Mouse (Mus musculus) forebrain, embryonic 11.5 days (tissue): Measurements from ENCODE around the gene Lmna. TPM values are rescaled to one million over a fixed set of nuclear protein-coding genes. Genes with fewer than 3 reads are reported as not detected.
A peak's percentile ranks its signal among the peaks of the same experiment; 100 is the strongest.

Experiments
- ATAC-seq: fragments of 200-750 bp; cut with Nextera tagmentation; replicated peaks from 2 replicates; pipeline ENCODE4 v1.8.0; 2017; ENCODE audit warnings: moderate TSS enrichment; ENCODE audit not compliant: low FRiP score
- DNase-seq: peaks from one replicate; pipeline ENCODE4 v3.0.0-alpha.2; 2017; ENCODE audit warnings: low spot score
- H3K27ac ChIP-seq: fragments of 300-500 bp; sonication (generic); 2 replicates; pipeline ENCODE4 v1.5.1; 2014; ENCODE audit warnings: low read depth, low read length
- H3K27me3 ChIP-seq: fragments of 300-500 bp; sonication (generic); 2 replicates; pipeline ENCODE4 v1.6.1; 2014; ENCODE audit warnings: mild to moderate bottlenecking, low read length, mixed read lengths; ENCODE audit not compliant: control insufficient read depth, insufficient read depth
- H3K36me3 ChIP-seq: fragments of 300-500 bp; sonication (generic); 2 replicates; pipeline ENCODE4 v1.6.1; 2014; ENCODE audit warnings: mild to moderate bottlenecking, low read length, moderate library complexity, mixed read lengths; ENCODE audit not compliant: control insufficient read depth, insufficient read depth
- H3K4me1 ChIP-seq: fragments of 300-500 bp; sonication (generic); replicated peaks from 2 replicates; pipeline ENCODE4 v1.6.1; 2014; ENCODE audit warnings: low read length, mixed read lengths; ENCODE audit not compliant: control insufficient read depth, insufficient read depth
- H3K4me2 ChIP-seq: fragments of 300-500 bp; sonication (generic); 2 replicates; pipeline ENCODE4 v1.6.1; 2014; ENCODE audit warnings: low read depth, mild to moderate bottlenecking, low read length, moderate library complexity, mixed read lengths; ENCODE audit not compliant: severe bottlenecking
- H3K4me3 ChIP-seq: fragments of 300-500 bp; sonication (generic); 2 replicates; pipeline ENCODE4 v1.5.1; 2014; ENCODE audit warnings: low read depth, low read length
- H3K9ac ChIP-seq: fragments of 300-500 bp; sonication (generic); 2 replicates; pipeline ENCODE4 v1.6.1; 2014; ENCODE audit warnings: low read length
- H3K9me3 ChIP-seq: fragments of 300-500 bp; sonication (generic); 2 replicates; pipeline ENCODE4 v1.6.1; 2016; ENCODE audit warnings: low read length, mixed read lengths; ENCODE audit not compliant: control insufficient read depth
- WGBS: fragments of 180-500 bp; shearing (Covaris S2); extraction: QIAGEN DNeasy Blood & Tissue Kit; methylation state at CpG from one replicate; pipeline ENCODE4 v1.1.7; 2014; 5-methylcytosine and 5-hydroxymethylcytosine counted together
- polyA plus RNA-seq: library from polyadenylated mRNA; unstranded; fragments of >200 nt; fragmentation: Nextera tagmentation; extraction: Ambion mirVana; gene quantifications from 2 replicates; pipeline ENCODE4 v1.2.1, GENCODE M21; 2014

Lmna gene
- polyA plus RNA-seq, 1 experiment from 2014 or later = 19.4 TPM

GRCm38 (mm10) chr3:88552082-88552645 lies 42.4 kb upstream of the Lmna start:
- Histone ChIP-seq H3K36me3 (peaks cover 11% of the 10 kb centered on the region), H3K4me2 (peak overlapping the region; percentile 83), H3K4me1 (peaks cover 6% of the 10 kb centered on the region; the same call in 1 of the 2 replicates), H3K27me3 (no peaks in the 10 kb centered on the region), H3K9me3 (no peaks in the 10 kb centered on the region), H3K9ac (peak overlapping the region; percentile 74), H3K4me3 (peak overlapping the region; percentile 84), H3K27ac (peak overlapping the region; percentile 38; the same call in 1 of the 2 replicates)
- 24% methylated on average over 16 of the region's 16 CpGs for WGBS
- ATAC-seq = no peak
- DNase-seq = no peak

- Histone ChIP-seq H3K4me2 (peak overlapping the region; percentile 83; the same call in 1 of the 2 replicates), H3K9me3 (no peaks in the 10 kb centered on the region), H3K36me3 (peaks cover 8% of the 10 kb centered on the region; the same call in 1 of the 2 replicates), H3K27me3 (no peaks in the 10 kb centered on the region), H3K4me3 (peak overlapping the region; percentile 84), H3K4me1 (peaks cover 6% of the 10 kb centered on the region; the same call in 1 of the 2 replicates), H3K9ac (no peak overlapping the region; the same call in 1 of the 2 replicates), H3K27ac (no peak overlapping the region)
- WGBS = 82% methylated on average over 4 of the region's 4 CpGs
- no peak for ATAC-seq
- peak; percentile 42 for DNase-seq
Measured at GRCm38 (mm10) chr3:88551586-88551985, 41.8 kb upstream of the Lmna start.

DNA sequence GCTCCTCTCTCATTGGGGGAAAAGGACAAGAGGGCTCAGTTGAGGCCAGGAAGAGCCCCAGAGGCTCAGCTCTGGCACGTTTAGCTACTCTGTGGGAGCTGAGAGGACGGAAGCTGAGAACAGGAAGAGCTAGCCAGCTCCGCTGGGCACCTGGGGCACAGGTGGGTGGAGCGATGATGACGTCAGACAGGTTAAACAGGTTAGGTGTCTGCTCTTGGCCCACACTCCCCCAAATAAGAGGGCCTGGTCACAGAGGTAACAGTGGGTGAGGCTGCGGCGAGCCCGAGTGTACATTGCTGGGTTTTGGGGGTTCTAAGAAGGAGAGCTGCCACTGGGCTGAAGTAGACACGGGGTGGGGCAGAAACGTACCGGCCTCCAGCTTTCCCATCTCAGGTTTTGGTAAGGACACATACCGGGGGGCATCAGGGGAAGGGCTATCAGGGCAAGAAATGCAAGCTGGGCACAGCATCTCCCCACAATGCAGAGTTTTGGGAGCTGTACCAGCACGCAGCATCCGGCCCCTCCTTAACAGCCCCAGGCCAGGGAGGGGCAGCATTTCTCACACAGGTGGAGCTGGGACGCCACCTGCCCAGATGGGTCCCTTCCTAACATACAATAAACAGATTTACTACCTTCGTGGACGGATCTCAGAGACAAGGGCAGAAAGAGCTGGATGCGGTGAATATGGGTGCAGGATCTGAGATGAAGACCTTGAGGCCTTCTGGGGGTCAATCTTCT lies 38.6 kb upstream of the Lmna start, which contains the start of gene Rab25:
Rab25 (minus strand) TSS at position 121 of the 738 bp plus-strand sequence.
- H3K4me1 ChIP-seq = peaks cover 3% of the 10 kb centered on the region; the same call in 1 of the 2 replicates
- no peaks in the 10 kb centered on the region for H3K27me3 ChIP-seq
- no peaks in the 10 kb centered on the region for H3K9me3 ChIP-seq
- 52% methylated on average over 18 of the region's 18 CpGs for WGBS
- H3K4me3 ChIP-seq = no peak within 1 kb of the TSS
- no peak within 1 kb of the TSS for H3K27ac ChIP-seq
- H3K4me2 ChIP-seq = no peak within 1 kb of the TSS
- DNase-seq (no peak), ATAC-seq (no peak)
- no peaks in the 10 kb centered on the region for H3K36me3 ChIP-seq
- H3K9ac ChIP-seq = no peak within 1 kb of the TSS

- H3K36me3 ChIP-seq = no peaks in the 10 kb centered on the region
- 78% methylated on average over 6 of the region's 6 CpGs for WGBS
- H3K9ac ChIP-seq = no peak overlapping the region
- H3K27me3 ChIP-seq = no peaks in the 10 kb centered on the region
- ATAC-seq (no peak), DNase-seq (peak; percentile 47)
- H3K4me3 ChIP-seq = no peak overlapping the region
- no peak overlapping the region for H3K27ac ChIP-seq
- no peak overlapping the region for H3K4me2 ChIP-seq
- no peaks in the 10 kb centered on the region for H3K9me3 ChIP-seq
- H3K4me1 ChIP-seq = peaks cover 2% of the 10 kb centered on the region; the same call in 1 of the 2 replicates
Measured at GRCm38 (mm10) chr3:88546674-88547418, 37.1 kb upstream of the Lmna start.

- peaks cover 3% of the 10 kb centered on the region; the same call in 1 of the 2 replicates for H3K4me1 ChIP-seq
- WGBS = 65% methylated on average over 20 of the region's 20 CpGs
- H3K27ac ChIP-seq = no peak overlapping the region
- peaks cover 3% of the 10 kb centered on the region; the same call in 1 of the 2 replicates for H3K36me3 ChIP-seq
- H3K4me3 ChIP-seq = no peak overlapping the region
- H3K4me2 ChIP-seq = no peak overlapping the region
- no peaks in the 10 kb centered on the region for H3K27me3 ChIP-seq
- no peaks in the 10 kb centered on the region for H3K9me3 ChIP-seq
- H3K9ac ChIP-seq = 0 out of 2 replicates have a peak overlapping the region, but pooled peaks have one; percentile 27
- DNase-seq (no peak), ATAC-seq (no peak)
Measured at GRCm38 (mm10) chr3:88544955-88545591, 35.3 kb upstream of the Lmna start.

DNA sequence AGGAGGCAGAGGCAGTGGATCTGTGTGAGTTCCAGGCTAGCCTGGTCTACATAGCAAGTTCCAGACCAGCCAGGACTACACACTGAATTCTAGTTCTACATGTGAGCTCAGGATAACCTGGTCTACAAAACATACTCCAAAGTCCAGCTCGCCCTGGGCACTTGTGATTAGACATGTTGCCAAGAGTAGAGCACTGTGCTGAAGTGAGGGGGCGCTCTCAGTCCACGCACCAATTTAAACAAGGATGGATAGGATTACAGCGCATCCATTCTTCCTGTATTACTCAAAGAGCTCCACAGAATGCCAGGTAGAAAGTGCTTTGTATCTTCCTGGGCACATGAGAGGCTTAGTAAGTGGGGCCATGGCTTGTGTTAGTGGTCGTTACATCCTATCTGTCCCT lies 34.8 kb upstream of the Lmna start:
- Histone ChIP-seq H3K4me3 (no peak overlapping the region), H3K27me3 (no peaks in the 10 kb centered on the region), H3K9ac (no peak overlapping the region), H3K27ac (no peak overlapping the region), H3K4me1 (peaks cover 7% of the 10 kb centered on the region; the same call in 1 of the 2 replicates), H3K4me2 (no peak overlapping the region), H3K36me3 (peaks cover 3% of the 10 kb centered on the region; the same call in 1 of the 2 replicates), H3K9me3 (no peaks in the 10 kb centered on the region)
- ATAC-seq (no peak), DNase-seq (peak; percentile 65)
- 29% methylated on average over 5 of the region's 5 CpGs for WGBS

- WGBS = 78% methylated on average over 5 of the region's 5 CpGs
- no peak overlapping the region for H3K4me3 ChIP-seq
- DNase-seq = no peak
Measured at GRCm38 (mm10) chr3:88543651-88544410, 34.1 kb upstream of the Lmna start.

More at GRCm38 (mm10) chr3:88543651-88544410, 34.1 kb upstream of the Lmna start:
- H3K9ac ChIP-seq = no peak overlapping the region
- ATAC-seq = no peak
- H3K27me3 ChIP-seq = no peaks in the 10 kb centered on the region
- H3K27ac ChIP-seq = no peak overlapping the region
- H3K4me1 ChIP-seq = peaks cover 8% of the 10 kb centered on the region; the same call in 1 of the 2 replicates
- no peak overlapping the region for H3K4me2 ChIP-seq
- H3K9me3 ChIP-seq = no peaks in the 10 kb centered on the region
- peaks cover 3% of the 10 kb centered on the region; the same call in 1 of the 2 replicates for H3K36me3 ChIP-seq
